Mouse (Mus musculus): ENCODE measurements at regions not wholly inside any gene's neighbourhood (a gene's known extent, or its start where the extent isn't known, plus 50 kb on each side); places are given as distances from the start of the nearest gene placed in this dataset.

GRCm38 (mm10) chr4:152762576-152762975 is 284.9 kb upstream of the Kcnab2 start:
- DNase-seq (no peak), ATAC-seq (no peak)
- TF ChIP-seq EP300 (IDR thresholded peaks at IDR 0.05; ENCODE audit: low read depth) = no peak
- TF ChIP-seq CTCF (IDR thresholded peaks at IDR 0.05; ENCODE audit: low read depth) = no peak
- Histone ChIP-seq H3K4me3 (ENCODE audit: low read depth, low read length) (no peak overlapping the region), H3K4me2 (ENCODE audit: low read depth, low read length) (no peak overlapping the region), H3K4me1 (ENCODE audit: insufficient read depth) (no peaks in the 10 kb centered on the region), H3K9ac (replicated peaks) (no peak overlapping the region), H3K9me3 (ENCODE audit: low read length) (peaks cover 10% of the 10 kb centered on the region), H3K36me3 (replicated peaks; ENCODE audit: insufficient read depth, low read length) (no peaks in the 10 kb centered on the region), H3K27me3 (ENCODE audit: insufficient read depth, low read length) (no peaks in the 10 kb centered on the region), H3K27ac (ENCODE audit: low read depth) (no peak overlapping the region)
- 85% methylated on average over 4 of the region's 4 CpGs for whole genome bisulfite sequencing (ENCODE audit: insufficient replicate concordance)

- Histone ChIP-seq H3K9ac (replicated peaks) (no peak overlapping the region), H3K4me3 (ENCODE audit: low read depth, low read length) (no peak overlapping the region), H3K27ac (ENCODE audit: low read depth) (no peak overlapping the region), H3K4me2 (ENCODE audit: low read depth, low read length) (no peak overlapping the region), H3K27me3 (ENCODE audit: insufficient read depth, low read length) (no peaks in the 10 kb centered on the region), H3K4me1 (ENCODE audit: insufficient read depth) (no peaks in the 10 kb centered on the region), H3K9me3 (ENCODE audit: low read length) (peaks cover 8% of the 10 kb centered on the region; the same call in 1 of the 2 replicates), H3K36me3 (replicated peaks; ENCODE audit: insufficient read depth, low read length) (no peaks in the 10 kb centered on the region)
- ATAC-seq (no peak), DNase-seq (no peak)
- WGBS (ENCODE audit: insufficient replicate concordance) = 92% methylated on average over 5 of the region's 5 CpGs
- TF ChIP-seq CTCF (IDR thresholded peaks at IDR 0.05; ENCODE audit: low read depth) = no peak
- TF ChIP-seq EP300 (IDR thresholded peaks at IDR 0.05; ENCODE audit: low read depth) = no peak
Observed at GRCm38 (mm10) chr4:152757191-152757590, 279.5 kb upstream of the Kcnab2 start.

GRCm38 (mm10) chr4:152756535-152756934 is 278.9 kb upstream of the Kcnab2 start:
- WGBS (ENCODE audit: insufficient replicate concordance) = 75% methylated on average over 10 of the region's 10 CpGs
- H3K36me3 ChIP-seq (replicated peaks; ENCODE audit: insufficient read depth, low read length) = no peaks in the 10 kb centered on the region

GRCm38 (mm10) chr4:152755756-152756155 is 278.1 kb upstream of the Kcnab2 start:
- Histone ChIP-seq H3K9ac (replicated peaks) (no peak overlapping the region), H3K4me3 (ENCODE audit: low read depth, low read length) (no peak overlapping the region), H3K27ac (ENCODE audit: low read depth) (no peak overlapping the region), H3K36me3 (replicated peaks; ENCODE audit: insufficient read depth, low read length) (no peaks in the 10 kb centered on the region), H3K9me3 (ENCODE audit: low read length) (peaks cover 8% of the 10 kb centered on the region; the same call in 1 of the 2 replicates), H3K4me2 (ENCODE audit: low read depth, low read length) (no peak overlapping the region), H3K27me3 (ENCODE audit: insufficient read depth, low read length) (no peaks in the 10 kb centered on the region), H3K4me1 (ENCODE audit: insufficient read depth) (no peaks in the 10 kb centered on the region)
- DNase-seq = no peak
- no peak for ATAC-seq
- 85% methylated on average over 8 of the region's 8 CpGs for WGBS (ENCODE audit: insufficient replicate concordance)
- TF ChIP-seq CTCF (IDR thresholded peaks at IDR 0.05; ENCODE audit: low read depth) (no peak), EP300 (IDR thresholded peaks at IDR 0.05; ENCODE audit: low read depth) (no peak)

More at GRCm38 (mm10) chr4:152756535-152756934, 278.9 kb upstream of the Kcnab2 start:
- DNase-seq (no peak), ATAC-seq (no peak)
- Histone ChIP-seq H3K4me2 (ENCODE audit: low read depth, low read length) (no peak overlapping the region), H3K9ac (replicated peaks) (no peak overlapping the region), H3K4me3 (ENCODE audit: low read depth, low read length) (no peak overlapping the region), H3K27me3 (ENCODE audit: insufficient read depth, low read length) (no peaks in the 10 kb centered on the region), H3K27ac (ENCODE audit: low read depth) (no peak overlapping the region), H3K4me1 (ENCODE audit: insufficient read depth) (no peaks in the 10 kb centered on the region), H3K9me3 (ENCODE audit: low read length) (peaks cover 8% of the 10 kb centered on the region; the same call in 1 of the 2 replicates)
- TF ChIP-seq CTCF (IDR thresholded peaks at IDR 0.05; ENCODE audit: low read depth) (no peak), EP300 (IDR thresholded peaks at IDR 0.05; ENCODE audit: low read depth) (no peak)

GRCm38 (mm10) chr4:152744366-152744765 is 266.7 kb upstream of the Kcnab2 start:
- no peak for TF ChIP-seq EP300 (IDR thresholded peaks at IDR 0.05; ENCODE audit: low read depth)
- TF ChIP-seq CTCF (IDR thresholded peaks at IDR 0.05; ENCODE audit: low read depth) = no peak
- Histone ChIP-seq H3K4me1 (ENCODE audit: insufficient read depth) (no peaks in the 10 kb centered on the region), H3K4me2 (ENCODE audit: low read depth, low read length) (no peak overlapping the region), H3K4me3 (ENCODE audit: low read depth, low read length) (no peak overlapping the region), H3K27ac (ENCODE audit: low read depth) (no peak overlapping the region), H3K9ac (replicated peaks) (no peak overlapping the region), H3K27me3 (ENCODE audit: insufficient read depth, low read length) (no peaks in the 10 kb centered on the region), H3K36me3 (replicated peaks; ENCODE audit: insufficient read depth, low read length) (no peaks in the 10 kb centered on the region), H3K9me3 (ENCODE audit: low read length) (no peaks in the 10 kb centered on the region)
- 57% methylated on average over 11 of the region's 11 CpGs for WGBS (ENCODE audit: insufficient replicate concordance)
- DNase-seq (no peak), ATAC-seq (no peak)

GRCm38 (mm10) chr4:152733017-152733416 is 255.3 kb upstream of the Kcnab2 start:
- WGBS (ENCODE audit: insufficient replicate concordance) = 63% methylated on average over 2 of the region's 2 CpGs
- DNase-seq (no peak), ATAC-seq (no peak)
- Histone ChIP-seq H3K36me3 (replicated peaks; ENCODE audit: insufficient read depth, low read length) (no peaks in the 10 kb centered on the region), H3K4me3 (ENCODE audit: low read depth, low read length) (no peak overlapping the region), H3K4me2 (ENCODE audit: low read depth, low read length) (no peak overlapping the region), H3K4me1 (ENCODE audit: insufficient read depth) (no peaks in the 10 kb centered on the region), H3K9me3 (ENCODE audit: low read length) (no peaks in the 10 kb centered on the region), H3K27me3 (ENCODE audit: insufficient read depth, low read length) (no peaks in the 10 kb centered on the region), H3K9ac (replicated peaks) (no peak overlapping the region), H3K27ac (ENCODE audit: low read depth) (no peak overlapping the region)
- TF ChIP-seq CTCF (IDR thresholded peaks at IDR 0.05; ENCODE audit: low read depth) (no peak), EP300 (IDR thresholded peaks at IDR 0.05; ENCODE audit: low read depth) (no peak)

GRCm38 (mm10) chr4:152731988-152732387 is 254.3 kb upstream of the Kcnab2 start:
- no peak for DNase-seq
- 71% methylated on average over 10 of the region's 10 CpGs for WGBS (ENCODE audit: insufficient replicate concordance)
- Histone ChIP-seq H3K4me3 (ENCODE audit: low read depth, low read length) (no peak overlapping the region), H3K4me2 (ENCODE audit: low read depth, low read length) (no peak overlapping the region), H3K27ac (ENCODE audit: low read depth) (no peak overlapping the region), H3K36me3 (replicated peaks; ENCODE audit: insufficient read depth, low read length) (no peaks in the 10 kb centered on the region), H3K9ac (replicated peaks) (no peak overlapping the region), H3K4me1 (ENCODE audit: insufficient read depth) (no peaks in the 10 kb centered on the region), H3K27me3 (ENCODE audit: insufficient read depth, low read length) (no peaks in the 10 kb centered on the region), H3K9me3 (ENCODE audit: low read length) (no peaks in the 10 kb centered on the region)
- TF ChIP-seq EP300 (IDR thresholded peaks at IDR 0.05; ENCODE audit: low read depth) = no peak
- TF ChIP-seq CTCF (IDR thresholded peaks at IDR 0.05; ENCODE audit: low read depth) = peak; percentile 33
- no peak for ATAC-seq
